Mouse (Mus musculus): Measurements from ENCODE around the gene Fbxo6. TPM values are rescaled to one million over a fixed set of nuclear protein-coding genes. Genes with fewer than 3 reads are reported as not detected.

Fbxo6 gene
- polyA plus RNA-seq, 1 experiment from 2014 or later: 30.6 TPM

GRCm38 (mm10) chr4:148158436-148159348 is 6.8 kb upstream of the Fbxo6 start:
- DNase-seq (ENCODE audit: low spot score): no peak
- Histone ChIP-seq H3K27ac (ENCODE audit: low read depth, low read length) (no peak overlapping the region), H3K27me3 (replicated peaks; ENCODE audit: control insufficient read depth, insufficient read depth, low read length) (peaks cover 34% of the 10 kb centered on the region), H3K36me3 (ENCODE audit: control insufficient read depth, insufficient read depth, low read length) (no peaks in the 10 kb centered on the region), H3K9me3 (ENCODE audit: control insufficient read depth, low read length) (no peaks in the 10 kb centered on the region), H3K4me1 (replicated peaks; ENCODE audit: control insufficient read depth, insufficient read depth, low read length) (peaks cover 9% of the 10 kb centered on the region), H3K4me3 (ENCODE audit: low read depth, low read length) (peak overlapping the region; percentile 52), H3K9ac (ENCODE audit: low read depth, low read length) (peak overlapping the region; percentile 62), H3K4me2 (peak overlapping the region; percentile 92)
- 38% methylated on average over 27 of the region's 27 CpGs for WGBS
- no peak for ATAC-seq (replicated peaks; ENCODE audit: low FRiP score)

- Histone ChIP-seq H3K4me3 (ENCODE audit: low read depth, low read length) (no peak overlapping the region), H3K9me3 (ENCODE audit: control insufficient read depth, low read length) (no peaks in the 10 kb centered on the region), H3K4me2 (no peak overlapping the region), H3K27ac (ENCODE audit: low read depth, low read length) (no peak overlapping the region), H3K36me3 (ENCODE audit: control insufficient read depth, insufficient read depth, low read length) (no peaks in the 10 kb centered on the region), H3K4me1 (replicated peaks; ENCODE audit: control insufficient read depth, insufficient read depth, low read length) (peaks cover 20% of the 10 kb centered on the region), H3K27me3 (replicated peaks; ENCODE audit: control insufficient read depth, insufficient read depth, low read length) (no peaks in the 10 kb centered on the region; the same call in 1 of the 2 replicates), H3K9ac (ENCODE audit: low read depth, low read length) (no peak overlapping the region)
- no peak for ATAC-seq (replicated peaks; ENCODE audit: low FRiP score)
- 56% methylated on average over 3 of the region's 3 CpGs for WGBS
- no peak for DNase-seq (ENCODE audit: low spot score)
Measured at GRCm38 (mm10) chr4:148154982-148155381, 3.0 kb upstream of the Fbxo6 start.

- peaks cover 24% of the 10 kb centered on the region for H3K4me1 ChIP-seq (replicated peaks; ENCODE audit: control insufficient read depth, insufficient read depth, low read length)
- no peak for ATAC-seq (replicated peaks; ENCODE audit: low FRiP score)
- H3K9ac ChIP-seq (ENCODE audit: low read depth, low read length): no peak overlapping the region
- no peak overlapping the region for H3K4me3 ChIP-seq (ENCODE audit: low read depth, low read length)
- H3K27ac ChIP-seq (ENCODE audit: low read depth, low read length): no peak overlapping the region
- H3K4me2 ChIP-seq: no peak overlapping the region
- no peaks in the 10 kb centered on the region; the same call in 1 of the 2 replicates for H3K27me3 ChIP-seq (replicated peaks; ENCODE audit: control insufficient read depth, insufficient read depth, low read length)
- H3K9me3 ChIP-seq (ENCODE audit: control insufficient read depth, low read length): no peaks in the 10 kb centered on the region
- H3K36me3 ChIP-seq (ENCODE audit: control insufficient read depth, insufficient read depth, low read length): no peaks in the 10 kb centered on the region
- WGBS: 90% methylated on average over 4 of the region's 4 CpGs
- no peak for DNase-seq (ENCODE audit: low spot score)
Measured at GRCm38 (mm10) chr4:148154006-148154405, 2.1 kb upstream of the Fbxo6 start.

- Histone ChIP-seq H3K4me2 (no peak overlapping the region; the same call in 1 of the 2 replicates), H3K27ac (ENCODE audit: low read depth, low read length) (no peak overlapping the region), H3K9ac (ENCODE audit: low read depth, low read length) (no peak overlapping the region), H3K4me3 (ENCODE audit: low read depth, low read length) (no peak overlapping the region; the same call in 1 of the 2 replicates), H3K36me3 (ENCODE audit: control insufficient read depth, insufficient read depth, low read length) (no peaks in the 10 kb centered on the region), H3K4me1 (replicated peaks; ENCODE audit: control insufficient read depth, insufficient read depth, low read length) (peaks cover 19% of the 10 kb centered on the region), H3K9me3 (ENCODE audit: control insufficient read depth, low read length) (no peaks in the 10 kb centered on the region), H3K27me3 (replicated peaks; ENCODE audit: control insufficient read depth, insufficient read depth, low read length) (no peaks in the 10 kb centered on the region)
- WGBS: 90% methylated on average over 5 of the region's 5 CpGs
- DNase-seq (ENCODE audit: low spot score) (no peak), ATAC-seq (replicated peaks; ENCODE audit: low FRiP score) (no peak)
Measured at GRCm38 (mm10) chr4:148152547-148152946, 607 bp upstream of the Fbxo6 start.

- ATAC-seq (replicated peaks; ENCODE audit: low FRiP score) (no peak), DNase-seq (ENCODE audit: low spot score) (no peak)
- Histone ChIP-seq H3K4me3 (ENCODE audit: low read depth, low read length) (peak overlapping the region; percentile 78), H3K9ac (ENCODE audit: low read depth, low read length) (peak overlapping the region; percentile 86), H3K4me2 (peak overlapping the region; percentile 98), H3K27ac (ENCODE audit: low read depth, low read length) (peak overlapping the region; percentile 89), H3K27me3 (replicated peaks; ENCODE audit: control insufficient read depth, insufficient read depth, low read length) (no peaks in the 10 kb centered on the region), H3K36me3 (ENCODE audit: control insufficient read depth, insufficient read depth, low read length) (peaks cover 1% of the 10 kb centered on the region; the same call in 1 of the 2 replicates), H3K9me3 (ENCODE audit: control insufficient read depth, low read length) (no peaks in the 10 kb centered on the region), H3K4me1 (replicated peaks; ENCODE audit: control insufficient read depth, insufficient read depth, low read length) (peaks cover 19% of the 10 kb centered on the region)
- 22% methylated on average over 3 of the region's 3 CpGs for WGBS
Measured at GRCm38 (mm10) chr4:148150953-148151266, 1.0 kb downstream of the Fbxo6 start.

- DNase-seq (ENCODE audit: low spot score) (no peak), ATAC-seq (replicated peaks; ENCODE audit: low FRiP score) (no peak)
- Histone ChIP-seq H3K9me3 (ENCODE audit: control insufficient read depth, low read length) (no peaks in the 10 kb centered on the region), H3K4me1 (replicated peaks; ENCODE audit: control insufficient read depth, insufficient read depth, low read length) (peaks cover 19% of the 10 kb centered on the region), H3K4me3 (ENCODE audit: low read depth, low read length) (no peak overlapping the region), H3K4me2 (peak overlapping the region; percentile 98), H3K27me3 (replicated peaks; ENCODE audit: control insufficient read depth, insufficient read depth, low read length) (no peaks in the 10 kb centered on the region), H3K9ac (ENCODE audit: low read depth, low read length) (peak overlapping the region; percentile 44), H3K36me3 (ENCODE audit: control insufficient read depth, insufficient read depth, low read length) (peaks cover 6% of the 10 kb centered on the region), H3K27ac (ENCODE audit: low read depth, low read length) (peak overlapping the region; percentile 34)
- WGBS: 40% methylated on average over 7 of the region's 7 CpGs
Measured at GRCm38 (mm10) chr4:148150242-148150641, 1.7 kb downstream of the Fbxo6 start.

- Histone ChIP-seq H3K27ac (ENCODE audit: low read depth, low read length) (peak overlapping the region; percentile 34; the same call in 1 of the 2 replicates), H3K4me2 (peak overlapping the region; percentile 98), H3K4me1 (replicated peaks; ENCODE audit: control insufficient read depth, insufficient read depth, low read length) (peaks cover 19% of the 10 kb centered on the region), H3K9ac (ENCODE audit: low read depth, low read length) (peak overlapping the region; percentile 44), H3K27me3 (replicated peaks; ENCODE audit: control insufficient read depth, insufficient read depth, low read length) (no peaks in the 10 kb centered on the region), H3K9me3 (ENCODE audit: control insufficient read depth, low read length) (no peaks in the 10 kb centered on the region), H3K36me3 (ENCODE audit: control insufficient read depth, insufficient read depth, low read length) (peaks cover 8% of the 10 kb centered on the region), H3K4me3 (ENCODE audit: low read depth, low read length) (peak overlapping the region; percentile 17; the same call in 1 of the 2 replicates)
- DNase-seq (ENCODE audit: low spot score) (no peak), ATAC-seq (replicated peaks; ENCODE audit: low FRiP score) (no peak)
- WGBS: 35% methylated on average over 12 of the region's 12 CpGs
Measured at GRCm38 (mm10) chr4:148149540-148149939, 2.4 kb downstream of the Fbxo6 start.

- H3K4me1 ChIP-seq (replicated peaks; ENCODE audit: control insufficient read depth, insufficient read depth, low read length): peaks cover 19% of the 10 kb centered on the region
- DNase-seq (ENCODE audit: low spot score) (no peak), ATAC-seq (replicated peaks; ENCODE audit: low FRiP score) (no peak)
- H3K9ac ChIP-seq (ENCODE audit: low read depth, low read length): no peak overlapping the region
- H3K27ac ChIP-seq (ENCODE audit: low read depth, low read length): no peak overlapping the region
- no peaks in the 10 kb centered on the region for H3K9me3 ChIP-seq (ENCODE audit: control insufficient read depth, low read length)
- WGBS: 90% methylated on average over 2 of the region's 2 CpGs
- H3K4me3 ChIP-seq (ENCODE audit: low read depth, low read length): no peak overlapping the region
- peaks cover 8% of the 10 kb centered on the region for H3K36me3 ChIP-seq (ENCODE audit: control insufficient read depth, insufficient read depth, low read length)
- H3K4me2 ChIP-seq: no peak overlapping the region
- no peaks in the 10 kb centered on the region for H3K27me3 ChIP-seq (replicated peaks; ENCODE audit: control insufficient read depth, insufficient read depth, low read length)
Measured at GRCm38 (mm10) chr4:148147714-148148113, 4.2 kb downstream of the Fbxo6 start.

- Histone ChIP-seq H3K9me3 (ENCODE audit: control insufficient read depth, low read length) (no peaks in the 10 kb centered on the region), H3K4me3 (ENCODE audit: low read depth, low read length) (no peak overlapping the region), H3K4me2 (no peak overlapping the region), H3K36me3 (ENCODE audit: control insufficient read depth, insufficient read depth, low read length) (peaks cover 8% of the 10 kb centered on the region), H3K27ac (ENCODE audit: low read depth, low read length) (no peak overlapping the region), H3K27me3 (replicated peaks; ENCODE audit: control insufficient read depth, insufficient read depth, low read length) (peaks cover 1% of the 10 kb centered on the region; the same call in 1 of the 2 replicates), H3K4me1 (replicated peaks; ENCODE audit: control insufficient read depth, insufficient read depth, low read length) (peaks cover 2% of the 10 kb centered on the region; the same call in 1 of the 2 replicates), H3K9ac (ENCODE audit: low read depth, low read length) (no peak overlapping the region)
- DNase-seq (ENCODE audit: low spot score) (no peak), ATAC-seq (replicated peaks; ENCODE audit: low FRiP score) (no peak)
- WGBS: 88% methylated on average over 5 of the region's 5 CpGs
Measured at GRCm38 (mm10) chr4:148143721-148144120, 8.2 kb downstream of the Fbxo6 start.
